Mouse (Mus musculus): ENCODE measurements around the gene Astn2. TPM values are rescaled to one million over a fixed set of nuclear protein-coding genes. Genes with fewer than 3 reads are reported as not detected.

Astn2 gene
- polyA plus RNA-seq, 1 experiment = not detected

DNA sequence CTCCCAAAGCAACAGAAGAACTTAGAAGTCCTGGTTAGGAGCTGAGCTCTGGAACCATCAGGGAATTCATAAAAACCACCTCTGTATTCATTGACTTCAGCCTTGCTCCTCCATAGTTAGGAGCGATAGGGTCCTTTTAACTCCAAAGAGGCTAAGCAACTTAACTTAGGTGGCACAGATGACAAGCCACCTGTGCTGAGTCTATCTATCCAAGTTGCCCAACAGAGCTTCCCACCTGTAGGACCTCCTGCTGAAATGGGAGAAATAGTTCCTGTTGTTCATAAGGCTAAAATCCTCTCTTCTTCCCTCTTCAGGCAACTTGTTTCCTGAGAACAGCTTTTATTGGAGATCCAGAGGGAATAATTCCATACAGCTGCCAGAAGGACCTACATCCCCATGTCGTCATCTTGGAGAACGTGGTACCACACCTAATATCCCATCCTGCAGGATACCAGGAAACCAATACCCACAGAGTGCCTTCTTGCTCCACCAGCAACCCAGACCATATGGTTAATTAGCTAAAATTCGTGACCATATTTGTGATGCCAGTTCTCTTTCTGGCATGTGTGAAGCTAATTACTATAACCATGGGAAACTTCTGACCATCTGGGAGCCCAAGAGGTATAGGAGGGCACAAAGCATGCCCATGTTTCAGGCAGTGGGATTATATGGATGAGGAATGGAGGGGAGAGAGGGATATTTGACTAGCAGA, 730.0 kb downstream of the Astn2 start:
- Histone ChIP-seq H3K4me2 (ENCODE audit: low read depth) (no peak overlapping the region), H3K36me3 (ENCODE audit: control insufficient read depth, insufficient read depth) (no peaks in the 10 kb centered on the region), H3K79me2 (ENCODE audit: control insufficient read depth, insufficient read depth) (no peaks in the 10 kb centered on the region), H3ac (ENCODE audit: control insufficient read depth, insufficient read length) (no peak overlapping the region), H3K27me3 (ENCODE audit: control insufficient read depth, insufficient read depth, insufficient read length) (no peaks in the 10 kb centered on the region), H3K4me3 (no peak overlapping the region)
- TF ChIP-seq MYOG (IDR thresholded peaks at IDR 0.05; ENCODE audit: control insufficient read depth in 1 of 3, insufficient read depth in 1 of 3, insufficient read length in 2 of 3, low read depth in 2 of 3) (no peak), TCF12 (IDR thresholded peaks at IDR 0.05; ENCODE audit: insufficient read depth, poor library complexity, severe bottlenecking) (no peak), POLR2AphosphoS2 (IDR thresholded peaks at IDR 0.05; ENCODE audit: insufficient read length, low read depth) (no peak)

DNA sequence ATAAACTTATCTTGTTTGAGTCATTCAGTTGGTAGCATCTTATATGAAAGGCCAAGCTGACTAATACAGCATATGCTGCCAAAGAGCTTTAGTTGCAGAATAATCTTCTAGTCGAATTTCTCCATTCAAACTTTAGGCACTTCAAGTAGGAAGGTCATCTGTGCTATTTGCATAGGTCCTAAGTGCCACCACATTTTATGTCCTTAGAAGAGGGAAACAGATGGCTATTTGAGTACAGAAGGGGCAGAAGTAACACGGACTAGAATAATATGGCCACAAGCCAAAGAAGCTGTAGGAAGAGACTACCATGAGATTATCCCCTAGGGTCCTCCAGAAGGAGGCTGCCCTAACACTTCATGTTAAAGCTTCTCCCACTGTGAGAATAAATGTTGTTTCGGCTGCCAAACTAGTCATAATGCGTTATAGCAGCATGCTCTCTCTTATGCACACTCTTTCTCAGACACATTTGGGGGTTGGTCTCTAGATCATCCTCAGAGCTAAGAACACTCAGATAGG, 730.9 kb downstream of the Astn2 start:
- Histone ChIP-seq H3K79me2 (ENCODE audit: control insufficient read depth, insufficient read depth) (no peaks in the 10 kb centered on the region), H3ac (ENCODE audit: control insufficient read depth, insufficient read length) (no peak overlapping the region), H3K36me3 (ENCODE audit: control insufficient read depth, insufficient read depth) (no peaks in the 10 kb centered on the region), H3K4me3 (no peak overlapping the region), H3K27me3 (ENCODE audit: control insufficient read depth, insufficient read depth, insufficient read length) (no peaks in the 10 kb centered on the region), H3K4me2 (ENCODE audit: low read depth) (no peak overlapping the region)
- TF ChIP-seq MAX (IDR thresholded peaks at IDR 0.05; ENCODE audit: low read depth) = no peak
- TF ChIP-seq MYOD1 (IDR thresholded peaks at IDR 0.05; ENCODE audit: control insufficient read depth in 1 of 3, insufficient read length in 2 of 3, low read depth in 2 of 3) = no peak
- TF ChIP-seq TCF12 (IDR thresholded peaks at IDR 0.05; ENCODE audit: insufficient read depth, poor library complexity, severe bottlenecking) = no peak
- TF ChIP-seq POLR2AphosphoS2 (IDR thresholded peaks at IDR 0.05; ENCODE audit: insufficient read length, low read depth) = no peak
- no peak for TF ChIP-seq POLR2A (IDR thresholded peaks at IDR 0.05; ENCODE audit: insufficient read length, low read depth)
- no peak for TF ChIP-seq USF1 (IDR thresholded peaks at IDR 0.05; ENCODE audit: low read depth)
- no peak for TF ChIP-seq REST (IDR thresholded peaks at IDR 0.05; ENCODE audit: insufficient read depth, insufficient read length)
- no peak for TF ChIP-seq E2F4 (IDR thresholded peaks at IDR 0.05; ENCODE audit: insufficient read depth)
- TF ChIP-seq TCF3 (IDR thresholded peaks at IDR 0.05; ENCODE audit: insufficient read length, low read depth) = no peak
- TF ChIP-seq SRF (IDR thresholded peaks at IDR 0.05; ENCODE audit: control insufficient read depth, insufficient read length, low read depth) = no peak
- TF ChIP-seq CEBPB (IDR thresholded peaks at IDR 0.05; ENCODE audit: insufficient read depth, poor library complexity, severe bottlenecking) = no peak
- no peak for TF ChIP-seq MYOG (IDR thresholded peaks at IDR 0.05; ENCODE audit: control insufficient read depth in 1 of 3, insufficient read depth in 1 of 3, insufficient read length in 2 of 3, low read depth in 2 of 3)

DNA sequence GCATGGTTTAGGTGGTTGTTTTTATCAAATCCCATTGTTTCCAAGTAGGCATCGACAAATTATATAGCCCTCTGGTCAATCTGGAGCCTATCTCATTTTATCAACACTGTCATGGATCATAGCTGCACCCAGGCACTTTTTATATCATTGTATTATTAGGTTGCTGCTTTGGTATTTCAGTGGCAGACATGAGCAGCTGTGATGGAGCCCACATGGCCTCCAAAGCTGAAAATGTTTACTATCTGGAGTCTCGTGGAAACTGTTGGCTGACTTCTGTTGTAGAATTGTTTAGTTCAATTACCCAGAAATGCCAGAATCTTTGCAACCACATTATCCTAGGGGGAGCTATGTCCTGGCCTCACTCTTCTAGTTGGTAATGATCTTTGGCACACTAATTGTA, 732.1 kb downstream of the Astn2 start:
- H3K4me3 ChIP-seq = no peak overlapping the region
- no peak overlapping the region for H3K4me2 ChIP-seq (ENCODE audit: low read depth)
- H3ac ChIP-seq (ENCODE audit: control insufficient read depth, insufficient read length) = no peak overlapping the region
- TF ChIP-seq E2F4 (IDR thresholded peaks at IDR 0.05; ENCODE audit: insufficient read depth) (no peak), MYOD1 (IDR thresholded peaks at IDR 0.05; ENCODE audit: control insufficient read depth in 1 of 3, insufficient read length in 2 of 3, low read depth in 2 of 3) (no peak), MAX (IDR thresholded peaks at IDR 0.05; ENCODE audit: low read depth) (no peak), POLR2A (IDR thresholded peaks at IDR 0.05; ENCODE audit: insufficient read length, low read depth) (no peak), MYOG (IDR thresholded peaks at IDR 0.05; ENCODE audit: control insufficient read depth in 1 of 3, insufficient read depth in 1 of 3, insufficient read length in 2 of 3, low read depth in 2 of 3) (no peak), REST (IDR thresholded peaks at IDR 0.05; ENCODE audit: insufficient read depth, insufficient read length) (no peak), TCF3 (IDR thresholded peaks at IDR 0.05; ENCODE audit: insufficient read length, low read depth) (no peak), TCF12 (IDR thresholded peaks at IDR 0.05; ENCODE audit: insufficient read depth, poor library complexity, severe bottlenecking) (no peak), SRF (IDR thresholded peaks at IDR 0.05; ENCODE audit: control insufficient read depth, insufficient read length, low read depth) (no peak), USF1 (IDR thresholded peaks at IDR 0.05; ENCODE audit: low read depth) (no peak), POLR2AphosphoS2 (IDR thresholded peaks at IDR 0.05; ENCODE audit: insufficient read length, low read depth) (no peak), CEBPB (IDR thresholded peaks at IDR 0.05; ENCODE audit: insufficient read depth, poor library complexity, severe bottlenecking) (no peak)
- no peaks in the 10 kb centered on the region for H3K36me3 ChIP-seq (ENCODE audit: control insufficient read depth, insufficient read depth)
- H3K79me2 ChIP-seq (ENCODE audit: control insufficient read depth, insufficient read depth) = no peaks in the 10 kb centered on the region
- H3K27me3 ChIP-seq (ENCODE audit: control insufficient read depth, insufficient read depth, insufficient read length) = no peaks in the 10 kb centered on the region

DNA sequence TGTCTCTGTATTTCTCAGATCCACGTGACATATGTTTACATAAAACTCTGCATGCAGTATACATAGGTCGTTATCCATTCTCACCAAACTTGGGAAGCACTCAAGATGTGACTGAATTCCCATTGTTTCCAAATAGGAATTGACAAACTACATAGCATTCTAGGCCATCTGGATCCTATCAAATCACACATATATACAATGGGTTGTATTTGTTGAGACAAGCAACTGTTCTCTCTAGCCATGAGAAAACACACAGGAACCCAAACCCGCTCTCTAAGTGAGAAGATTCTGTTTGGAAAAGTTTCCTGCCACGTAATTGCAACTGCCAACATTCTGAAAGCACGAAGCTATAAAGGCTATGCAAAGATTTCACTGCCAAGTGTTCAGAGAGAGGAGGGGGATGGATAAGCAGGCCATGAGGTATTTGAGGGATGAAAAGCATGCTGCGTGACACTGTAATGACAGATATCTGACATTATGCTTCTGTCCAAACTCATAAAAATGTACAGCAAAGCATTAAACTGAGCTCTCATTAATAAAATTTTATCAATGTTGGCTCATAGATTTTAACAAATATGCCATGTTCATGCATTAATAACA, 732.7 kb downstream of the Astn2 start:
- no peaks in the 10 kb centered on the region for H3K79me2 ChIP-seq (ENCODE audit: control insufficient read depth, insufficient read depth)
- no peak for TF ChIP-seq POLR2AphosphoS2 (IDR thresholded peaks at IDR 0.05; ENCODE audit: insufficient read length, low read depth)
- TF ChIP-seq MAX (IDR thresholded peaks at IDR 0.05; ENCODE audit: low read depth) = no peak
- no peak for TF ChIP-seq REST (IDR thresholded peaks at IDR 0.05; ENCODE audit: insufficient read depth, insufficient read length)
- no peak for TF ChIP-seq MYOD1 (IDR thresholded peaks at IDR 0.05; ENCODE audit: control insufficient read depth in 1 of 3, insufficient read length in 2 of 3, low read depth in 2 of 3)
- no peak for TF ChIP-seq SRF (IDR thresholded peaks at IDR 0.05; ENCODE audit: control insufficient read depth, insufficient read length, low read depth)
- no peak for TF ChIP-seq TCF3 (IDR thresholded peaks at IDR 0.05; ENCODE audit: insufficient read length, low read depth)
- TF ChIP-seq MYOG (IDR thresholded peaks at IDR 0.05; ENCODE audit: control insufficient read depth in 1 of 3, insufficient read depth in 1 of 3, insufficient read length in 2 of 3, low read depth in 2 of 3) = no peak
- no peak for TF ChIP-seq CEBPB (IDR thresholded peaks at IDR 0.05; ENCODE audit: insufficient read depth, poor library complexity, severe bottlenecking)
- no peak for TF ChIP-seq TCF12 (IDR thresholded peaks at IDR 0.05; ENCODE audit: insufficient read depth, poor library complexity, severe bottlenecking)
- no peaks in the 10 kb centered on the region for H3K36me3 ChIP-seq (ENCODE audit: control insufficient read depth, insufficient read depth)
- no peaks in the 10 kb centered on the region for H3K27me3 ChIP-seq (ENCODE audit: control insufficient read depth, insufficient read depth, insufficient read length)
- H3K4me3 ChIP-seq = no peak overlapping the region
- H3K4me2 ChIP-seq (ENCODE audit: low read depth) = no peak overlapping the region
- H3ac ChIP-seq (ENCODE audit: control insufficient read depth, insufficient read length) = no peak overlapping the region

All from myocyte (in vitro differentiated cells).